Comparison of ENCODE assay signal across 31 mouse cellular contexts in the genomic region with DNA sequence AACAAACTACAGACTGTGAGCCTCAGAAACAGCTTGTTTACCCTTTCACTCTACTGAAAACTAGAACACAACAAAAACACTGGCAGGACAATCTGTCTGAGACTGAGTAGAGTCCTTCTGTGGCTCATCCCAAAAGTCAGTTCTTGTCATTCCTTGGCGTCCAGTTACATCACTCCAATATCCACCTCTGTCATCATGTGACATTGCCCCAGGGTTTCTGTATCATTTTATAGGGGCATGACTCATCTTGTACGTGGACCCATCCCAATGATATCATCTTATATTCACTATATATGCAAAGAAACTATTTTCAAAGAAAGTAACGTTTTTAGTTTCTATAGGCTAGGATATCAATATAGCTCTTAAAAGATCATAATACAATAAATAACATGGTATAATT.
"Had no signal": no experiment of that assay in that cellular context is flagged by ENCODE, and none has a peak within 500 bp of the region (broad histone marks: within the 10 kb centered on the region; RNA-seq: fewer than 3 reads in every experiment).

No protein-coding gene starts in this region.

- H3K9me3 ChIP-seq: limb, embryonic 10.5 days; limb, embryonic 12.5 days; limb, embryonic 13.5 days; limb, embryonic 15.5 days; liver, embryonic 12.5 days; liver, embryonic 13.5 days; liver, embryonic 15.5 days; lung, embryonic 15.5 days; megakaryocyte, embryonic 14.5 days; midbrain, embryonic 10.5 days; midbrain, embryonic 12.5 days; midbrain, embryonic 13.5 days; midbrain, embryonic 15.5 days; neural tube, embryonic 12.5 days had no signal

- H3K4me3 ChIP-seq: limb, embryonic 10.5 days; limb, embryonic 12.5 days; limb, embryonic 13.5 days; limb, embryonic 15.5 days; liver, embryonic 12.5 days; liver, embryonic 13.5 days; liver, embryonic 15.5 days; lung, embryonic 15.5 days; megakaryocyte, embryonic 14.5 days; midbrain, embryonic 10.5 days; midbrain, embryonic 12.5 days; midbrain, embryonic 13.5 days; midbrain, embryonic 15.5 days; neural tube, embryonic 12.5 days had no signal

- DNase-seq: left cerebral cortex, postnatal 4 days; liver; liver, embryonic 13.5 days; liver, postnatal 0 days; lung, adult 18-20 months; lung, adult 2 months; lung, embryonic 14.5 days; lung, postnatal 10 days; lung, postnatal 14 days; lung, postnatal 36 days; lung, postnatal 4 days; midbrain, embryonic 14.5 days had no signal

- H3K4me2 ChIP-seq: limb, embryonic 12.5 days; limb, embryonic 13.5 days; limb, embryonic 15.5 days; liver, embryonic 11.5 days; liver, embryonic 12.5 days; liver, embryonic 13.5 days; liver, embryonic 15.5 days; lung, embryonic 14.5 days; lung, embryonic 15.5 days; midbrain, embryonic 11.5 days; midbrain, embryonic 12.5 days; midbrain, embryonic 13.5 days; midbrain, embryonic 15.5 days; neural tube, embryonic 12.5 days had no signal

- H3K9ac ChIP-seq: limb, embryonic 12.5 days; limb, embryonic 13.5 days; limb, embryonic 15.5 days; liver, embryonic 12.5 days; liver, embryonic 13.5 days; liver, embryonic 14.5 days; liver, embryonic 15.5 days; liver, postnatal 0 days; lung, embryonic 14.5 days; lung, embryonic 15.5 days; midbrain, embryonic 12.5 days; midbrain, embryonic 13.5 days; midbrain, embryonic 15.5 days; neural tube, embryonic 12.5 days had no signal

- H3K4me1 ChIP-seq: limb, embryonic 10.5 days; limb, embryonic 12.5 days; limb, embryonic 13.5 days; limb, embryonic 15.5 days; liver, embryonic 12.5 days; liver, embryonic 13.5 days; liver, embryonic 15.5 days; lung, embryonic 15.5 days; megakaryocyte, embryonic 14.5 days; midbrain, embryonic 10.5 days; midbrain, embryonic 12.5 days; midbrain, embryonic 13.5 days; midbrain, embryonic 15.5 days; neural tube, embryonic 12.5 days had no signal

- ATAC-seq: liver, embryonic 12.5 days; liver, postnatal 0 days; lung, postnatal 0 days; midbrain, embryonic 13.5 days; midbrain, embryonic 15.5 days; midbrain, embryonic 16.5 days had no signal

- H3K27me3 ChIP-seq: limb, embryonic 12.5 days; limb, embryonic 13.5 days; limb, embryonic 15.5 days; liver, embryonic 12.5 days; liver, embryonic 13.5 days; liver, embryonic 15.5 days; lung, embryonic 15.5 days; megakaryocyte, embryonic 14.5 days; midbrain, embryonic 12.5 days; midbrain, embryonic 13.5 days; midbrain, embryonic 15.5 days; neural tube, embryonic 12.5 days had no signal

- H3K27ac ChIP-seq: limb, embryonic 10.5 days; limb, embryonic 12.5 days; limb, embryonic 13.5 days; limb, embryonic 15.5 days; liver, embryonic 12.5 days; liver, embryonic 13.5 days; liver, embryonic 14.5 days; liver, embryonic 15.5 days; lung, embryonic 15.5 days; macrophage; midbrain, embryonic 10.5 days; midbrain, embryonic 12.5 days; midbrain, embryonic 13.5 days; midbrain, embryonic 15.5 days; neural tube, embryonic 12.5 days had no signal

- H3K36me3 ChIP-seq: limb, embryonic 10.5 days; limb, embryonic 12.5 days; limb, embryonic 13.5 days; limb, embryonic 15.5 days; liver, embryonic 12.5 days; liver, embryonic 13.5 days; liver, embryonic 15.5 days; lung, embryonic 15.5 days; midbrain, embryonic 10.5 days; midbrain, embryonic 12.5 days; midbrain, embryonic 13.5 days; midbrain, embryonic 15.5 days; neural tube, embryonic 12.5 days had no signal
